Mouse (Mus musculus) bone marrow, adult 2 months (tissue): ENCODE measurements around the gene Mroh9. TPM values are rescaled to one million over a fixed set of nuclear protein-coding genes. Genes with fewer than 3 reads are reported as not detected.

Source experiments
- H3K27ac ChIP-seq: fragments of 200-500 bp; 2 replicates; pipeline ENCODE4 v1.5.1; 2012; ENCODE audit warnings: low read depth, mild to moderate bottlenecking, control low read depth, inconsistent platforms, low read length; ENCODE audit not compliant: control insufficient read depth, poor library complexity, insufficient read depth
- H3K4me1 ChIP-seq: fragments of 200-500 bp; 2 replicates; pipeline ENCODE4 v1.6.1; 2011; ENCODE audit warnings: low read length; ENCODE audit not compliant: control insufficient read depth, insufficient read depth
- H3K4me3 ChIP-seq: fragments of 200-500 bp; replicated peaks from 2 replicates; pipeline ENCODE3; 2011; ENCODE audit warnings: mild to moderate bottlenecking, low read depth, low read length, control low read depth; ENCODE audit not compliant: control insufficient read depth
- CTCF ChIP-seq: fragments of 200-500 bp; IDR thresholded peaks from 2 replicates; pipeline ENCODE4 v1.5.1; 2011; ENCODE audit warnings: low read length, control low read depth; ENCODE audit not compliant: control insufficient read depth, insufficient read depth
- POLR2A ChIP-seq: fragments of 200-500 bp; IDR thresholded peaks from 2 replicates; pipeline ENCODE4 v1.6.1; 2011; ENCODE audit warnings: low read depth, mild to moderate bottlenecking, control low read depth, low read length, borderline replicate concordance; ENCODE audit not compliant: control insufficient read depth
- WGBS: fragments of 180-500 bp; shearing (Covaris S2); methylation state at CpG from one replicate; pipeline ENCODE4 v1.1.7; 2018; 5-methylcytosine and 5-hydroxymethylcytosine counted together
- polyA plus RNA-seq: library from polyadenylated mRNA; stranded (reverse); fragments of >200 nt; gene quantifications from 2 replicates; pipeline ENCODE4 v1.2.4, GENCODE M21; 2011; ENCODE audit warnings: low replicate concordance; ENCODE audit not compliant: missing spikeins, insufficient read depth, insufficient read length

Mroh9 gene
- polyA plus RNA-seq: not detected in 2 replicates

GRCm38 (mm10) chr1:163085570-163085969, at the start of gene Mroh9:
Gene Mroh9, minus strand, starts transcription at chr1:163085670.
- no peak within 1 kb of the TSS for H3K27ac ChIP-seq
- H3K4me3 ChIP-seq: no peak within 1 kb of the TSS
- whole genome bisulfite sequencing: 78% methylated on average over 2 of the region's 2 CpGs
- TF ChIP-seq POLR2A (no peak), CTCF (no peak)
- H3K4me1 ChIP-seq: no peaks in the 10 kb centered on the region

GRCm38 (mm10) chr1:163129976-163130375, 44.5 kb upstream of the Mroh9 start:
- WGBS: 15% methylated on average over 3 of the region's 3 CpGs
- H3K4me1 ChIP-seq: no peaks in the 10 kb centered on the region
- H3K4me3 ChIP-seq: no peak overlapping the region
- no peak overlapping the region for H3K27ac ChIP-seq
- TF ChIP-seq POLR2A (no peak), CTCF (no peak)

GRCm38 (mm10) chr1:163129129-163129900, 43.8 kb upstream of the Mroh9 start:
- TF ChIP-seq POLR2A (no peak), CTCF (no peak)
- Histone ChIP-seq H3K4me3 (no peak overlapping the region), H3K4me1 (no peaks in the 10 kb centered on the region), H3K27ac (no peak overlapping the region)
- 77% methylated on average over 9 of the region's 9 CpGs for WGBS

- H3K4me1 ChIP-seq: no peaks in the 10 kb centered on the region
- no peak overlapping the region for H3K27ac ChIP-seq
- WGBS: 75% methylated on average over 7 of the region's 7 CpGs
- H3K4me3 ChIP-seq: no peak overlapping the region
- TF ChIP-seq CTCF (no peak), POLR2A (no peak)
Observed at GRCm38 (mm10) chr1:163126175-163126881, 40.9 kb upstream of the Mroh9 start.

- Histone ChIP-seq H3K4me1 (no peaks in the 10 kb centered on the region), H3K27ac (no peak overlapping the region), H3K4me3 (no peak overlapping the region)
- TF ChIP-seq CTCF: no peak
- TF ChIP-seq POLR2A: no peak
- WGBS: 84% methylated on average over 1 of the region's 1 CpGs
Observed at GRCm38 (mm10) chr1:163122414-163122813, 36.9 kb upstream of the Mroh9 start.

GRCm38 (mm10) chr1:163113461-163114174, 28.1 kb upstream of the Mroh9 start:
- 75% methylated on average over 8 of the region's 8 CpGs for WGBS
- Histone ChIP-seq H3K4me1 (no peaks in the 10 kb centered on the region), H3K4me3 (no peak overlapping the region), H3K27ac (no peak overlapping the region)
- TF ChIP-seq POLR2A (no peak), CTCF (no peak)

- WGBS: 85% methylated on average over 4 of the region's 4 CpGs
- TF ChIP-seq CTCF (no peak), POLR2A (no peak)
- Histone ChIP-seq H3K27ac (no peak overlapping the region), H3K4me3 (no peak overlapping the region), H3K4me1 (no peaks in the 10 kb centered on the region)
Observed at GRCm38 (mm10) chr1:163112482-163113164, 27.2 kb upstream of the Mroh9 start.

- no peak overlapping the region for H3K27ac ChIP-seq
- no peak for TF ChIP-seq CTCF
- no peak for TF ChIP-seq POLR2A
- H3K4me1 ChIP-seq: no peaks in the 10 kb centered on the region
- H3K4me3 ChIP-seq: no peak overlapping the region
- WGBS: 84% methylated on average over 1 of the region's 1 CpGs
Observed at GRCm38 (mm10) chr1:163104960-163105359, 19.5 kb upstream of the Mroh9 start.
